Mouse (Mus musculus) stomach, postnatal 0 days (tissue): ENCODE results near the gene Grk6. TPM values are rescaled to one million over a fixed set of nuclear protein-coding genes. Genes with fewer than 3 reads are reported as not detected.

Experiments used
- ATAC-seq: fragments of 200-750 bp; cut with Nextera tagmentation; 2 replicates; pipeline ENCODE4 v1.8.0; 2017; ENCODE audit not compliant: low FRiP score, low TSS enrichment
- DNase-seq: peaks from one replicate; pipeline ENCODE4 v3.0.0-alpha.2; 2016; ENCODE audit warnings: low spot score
- H3K27ac ChIP-seq: fragments of 300-500 bp; sonication (generic); replicated peaks from 2 replicates; pipeline ENCODE4 v1.5.1; 2014; ENCODE audit warnings: mild to moderate bottlenecking, control low read depth
- H3K27me3 ChIP-seq: fragments of 300-500 bp; sonication (generic); 2 replicates; pipeline ENCODE4 v1.6.1; 2014; ENCODE audit warnings: low read length; ENCODE audit not compliant: control insufficient read depth, insufficient read depth
- H3K36me3 ChIP-seq: fragments of 300-500 bp; sonication (generic); 2 replicates; pipeline ENCODE4 v1.6.1; 2014; ENCODE audit warnings: low read length, mixed read lengths; ENCODE audit not compliant: control insufficient read depth, insufficient read depth
- H3K4me1 ChIP-seq: fragments of 300-500 bp; sonication (generic); replicated peaks from 2 replicates; pipeline ENCODE4 v1.6.1; 2014; ENCODE audit warnings: antibody characterized with exemption; ENCODE audit not compliant: control insufficient read depth, insufficient read depth
- H3K4me2 ChIP-seq: fragments of 300-500 bp; sonication (generic); replicated peaks from 2 replicates; pipeline ENCODE4 v1.6.1; 2014; ENCODE audit warnings: low read depth, mild to moderate bottlenecking, control low read depth, moderate library complexity
- H3K4me3 ChIP-seq: fragments of 300-500 bp; sonication (generic); 2 replicates; pipeline ENCODE4 v1.5.1; 2014; ENCODE audit warnings: low read depth, low read length, control low read depth
- H3K9ac ChIP-seq: fragments of 300-500 bp; sonication (generic); 2 replicates; pipeline ENCODE4 v1.6.1; 2014; ENCODE audit warnings: mild to moderate bottlenecking, low read length, control low read depth, mixed read lengths
- H3K9me3 ChIP-seq: fragments of 300-500 bp; sonication (generic); 2 replicates; pipeline ENCODE4 v1.6.1; 2016; ENCODE audit warnings: low read length; ENCODE audit not compliant: control insufficient read depth
- CTCF ChIP-seq: IDR thresholded peaks from 2 replicates; pipeline ENCODE4 v1.5.1; 2016; ENCODE audit warnings: antibody characterized with exemption, low read depth, mild to moderate bottlenecking, moderate library complexity
- EP300 ChIP-seq: optimal IDR thresholded peaks from 2 replicates; pipeline ENCODE3; 2016; ENCODE audit warnings: antibody characterized with exemption
- WGBS: fragments of 180-500 bp; shearing (Covaris S2); extraction: QIAGEN DNeasy Blood & Tissue Kit; methylation state at CpG from one replicate; pipeline ENCODE4 v1.1.7; 2014; 5-methylcytosine and 5-hydroxymethylcytosine counted together
- polyA plus RNA-seq: library from polyadenylated mRNA; unstranded; fragments of >200 nt; fragmentation: Nextera tagmentation; extraction: Ambion mirVana; gene quantifications from 2 replicates; pipeline ENCODE4 v1.2.1, GENCODE M21; 2015

Gene Grk6
- polyA plus RNA-seq, 1 experiment from 2014 or later = 17.7 TPM

GRCm38 (mm10) chr13:55420018-55420932 lies 24.6 kb upstream of the Grk6 start:
- H3K9me3 ChIP-seq = no peaks in the 10 kb centered on the region
- no peaks in the 10 kb centered on the region for H3K4me1 ChIP-seq
- 29% methylated on average over 51 of the region's 51 CpGs for WGBS
- DNase-seq (no peak), ATAC-seq (peak; percentile 18)
- TF ChIP-seq EP300 (no peak), CTCF (no peak; the same call in 1 of the 2 replicates)
- peak overlapping the region; percentile 26 for H3K4me3 ChIP-seq
- H3K27ac ChIP-seq = no peak overlapping the region
- no peaks in the 10 kb centered on the region for H3K36me3 ChIP-seq
- H3K4me2 ChIP-seq = no peak overlapping the region
- H3K27me3 ChIP-seq = peaks cover 9% of the 10 kb centered on the region; the same call in 1 of the 2 replicates
- H3K9ac ChIP-seq = no peak overlapping the region; the same call in 1 of the 2 replicates

- Histone ChIP-seq H3K9ac (peak overlapping the region; percentile 38; the same call in 1 of the 2 replicates), H3K27ac (no peak overlapping the region), H3K36me3 (no peaks in the 10 kb centered on the region), H3K4me2 (peak overlapping the region; percentile 45), H3K4me1 (no peaks in the 10 kb centered on the region), H3K4me3 (peak overlapping the region; percentile 26), H3K27me3 (peaks cover 9% of the 10 kb centered on the region; the same call in 1 of the 2 replicates), H3K9me3 (no peaks in the 10 kb centered on the region)
- TF ChIP-seq CTCF (peak; percentile 86), EP300 (no peak)
- ATAC-seq (peak; percentile 59), DNase-seq (peak; percentile 69)
- WGBS = 8% methylated on average over 35 of the region's 35 CpGs
These were observed 23.7 kb upstream of the Grk6 start for GRCm38 (mm10) chr13:55420933-55421800.

GRCm38 (mm10) chr13:55426613-55427012 lies 18.3 kb upstream of the Grk6 start, which contains the start of gene F12:
Gene F12, minus strand, starts transcription at chr13:55426793.
- WGBS = 88% methylated on average over 10 of the region's 10 CpGs
- H3K9ac ChIP-seq = no peak within 1 kb of the TSS

GRCm38 (mm10) chr13:55429226-55429888 lies 15.5 kb upstream of the Grk6 start:
- H3K27ac ChIP-seq = no peak overlapping the region
- H3K9me3 ChIP-seq = no peaks in the 10 kb centered on the region
- H3K27me3 ChIP-seq = no peaks in the 10 kb centered on the region
- H3K36me3 ChIP-seq = no peaks in the 10 kb centered on the region
- DNase-seq = peak; percentile 69
- TF ChIP-seq CTCF = no peak
- TF ChIP-seq EP300 = no peak
- no peak overlapping the region for H3K9ac ChIP-seq
- no peaks in the 10 kb centered on the region for H3K4me1 ChIP-seq
- ATAC-seq = peak; percentile 90
- no peak overlapping the region for H3K4me3 ChIP-seq
- WGBS = 56% methylated on average over 12 of the region's 12 CpGs
- H3K4me2 ChIP-seq = no peak overlapping the region

More at GRCm38 (mm10) chr13:55426613-55427012, 18.3 kb upstream of the Grk6 start, which contains the start of gene F12:
- no peaks in the 10 kb centered on the region for H3K27me3 ChIP-seq
- H3K27ac ChIP-seq = no peak within 1 kb of the TSS
- no peak for ATAC-seq
- no peaks in the 10 kb centered on the region for H3K9me3 ChIP-seq
- no peak within 1 kb of the TSS for H3K4me2 ChIP-seq
- no peak within 1 kb of the TSS for H3K4me3 ChIP-seq
- no peaks in the 10 kb centered on the region for H3K36me3 ChIP-seq
- TF ChIP-seq CTCF = no peak
- TF ChIP-seq EP300 = no peak
- no peak for DNase-seq
- no peaks in the 10 kb centered on the region for H3K4me1 ChIP-seq

- no peaks in the 10 kb centered on the region for H3K36me3 ChIP-seq
- no peaks in the 10 kb centered on the region for H3K27me3 ChIP-seq
- ATAC-seq (no peak), DNase-seq (no peak)
- WGBS = 67% methylated on average over 2 of the region's 2 CpGs
- no peak overlapping the region for H3K4me3 ChIP-seq
- H3K9me3 ChIP-seq = no peaks in the 10 kb centered on the region
- no peak overlapping the region for H3K9ac ChIP-seq
- H3K27ac ChIP-seq = no peak overlapping the region
- TF ChIP-seq CTCF = no peak
- H3K4me1 ChIP-seq = no peaks in the 10 kb centered on the region
- H3K4me2 ChIP-seq = no peak overlapping the region
These were observed 14.3 kb upstream of the Grk6 start for GRCm38 (mm10) chr13:55430566-55430965.
